Mouse (Mus musculus) inflammation-experienced regulatory T-cells, adult 6 months (primary cell): ENCODE data around the gene Vps35l. TPM values are rescaled to one million over a fixed set of nuclear protein-coding genes. Genes with fewer than 3 reads are reported as not detected.
A peak's percentile ranks its signal among the peaks of the same experiment; 100 is the strongest.

Experiments
- ATAC-seq: one replicate; pipeline ENCODE4 v1.8.0; 2017
- polyA plus RNA-seq, 3 experiments: library from polyadenylated mRNA; unstranded; fragments of 100-300 nt; shearing (Covaris generic); gene quantifications; one replicate each; pipeline ENCODE4 v1.2.1; 2017

Vps35l gene
- polyA plus RNA-seq = 10 to 100 TPM; 53.6 to 58.6 (median 55.6) TPM

DNA sequence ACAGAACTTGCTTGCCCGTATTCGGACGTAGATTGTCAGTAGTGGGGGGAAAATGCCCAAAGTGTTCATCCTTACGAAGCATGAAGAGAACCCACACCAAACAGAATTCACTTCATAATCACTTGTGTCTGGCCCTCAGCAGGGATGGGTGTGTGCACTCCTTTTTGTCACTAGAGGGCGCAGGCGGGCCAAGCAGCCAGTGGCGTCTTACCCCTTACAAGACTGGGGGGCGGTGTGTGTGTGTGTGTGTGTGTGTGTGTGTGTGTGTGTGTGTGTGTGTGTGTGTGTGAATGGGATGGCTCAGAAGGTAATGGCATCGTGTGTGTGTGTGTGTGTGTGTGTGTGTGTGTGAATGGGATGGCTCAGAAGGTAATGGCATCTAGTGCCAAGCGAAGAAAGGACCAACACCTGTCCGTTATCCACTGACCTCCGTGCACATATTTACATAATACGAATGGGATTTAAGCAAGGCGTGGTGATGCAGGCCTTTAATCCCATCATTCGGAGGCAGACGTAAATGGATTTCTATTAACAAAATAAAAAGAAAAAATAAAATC lies at the start of gene Vps35l:
Gene Vps35l, plus strand, starts transcription at position 252 of the 557 bp plus-strand sequence.
- ATAC-seq = peak; percentile 75

- no peak for ATAC-seq
Observed at GRCm38 (mm10) chr7:118691287-118691686, 48.7 kb upstream of the Vps35l start.

DNA sequence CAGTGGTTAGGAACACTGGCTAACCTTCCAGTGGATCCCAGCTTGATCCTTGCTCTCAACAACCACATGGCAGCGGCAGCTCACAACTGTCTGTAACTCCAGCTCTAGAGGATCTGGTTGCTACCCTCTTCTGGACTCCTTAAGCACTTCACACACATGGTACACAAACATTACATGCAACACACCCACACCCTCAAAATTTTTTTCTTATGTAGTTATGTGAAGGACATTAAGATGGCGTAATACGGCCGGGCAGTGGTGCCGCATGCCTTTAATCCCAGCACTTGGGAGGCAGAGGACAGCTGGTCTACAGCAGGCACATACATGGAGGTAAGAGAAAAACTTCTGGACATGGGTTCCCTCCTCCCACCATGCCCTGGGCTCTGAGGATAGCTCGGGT lies 43.9 kb upstream of the Vps35l start:
- no peak for ATAC-seq

DNA sequence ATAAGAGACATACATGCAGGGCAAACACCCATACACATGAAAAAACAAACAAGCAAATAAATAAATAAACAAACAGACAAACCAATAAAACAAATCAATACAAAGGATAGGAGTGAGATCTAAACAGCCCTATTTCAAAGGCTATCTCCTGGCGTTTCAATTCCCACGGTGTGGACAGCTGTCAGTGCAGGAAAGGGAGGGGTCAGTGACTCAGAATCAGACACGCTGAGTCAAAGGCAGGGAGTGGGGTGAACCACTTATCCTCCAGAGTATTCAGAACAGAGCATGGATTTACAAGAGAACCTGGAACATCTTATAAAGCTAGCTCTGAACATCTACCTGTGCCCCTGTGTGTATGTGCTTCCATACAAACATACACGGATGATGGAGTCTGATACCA lies 42.9 kb upstream of the Vps35l start:
- ATAC-seq = no peak

- ATAC-seq = no peak
Observed at GRCm38 (mm10) chr7:118698882-118699281, 41.1 kb upstream of the Vps35l start.

DNA sequence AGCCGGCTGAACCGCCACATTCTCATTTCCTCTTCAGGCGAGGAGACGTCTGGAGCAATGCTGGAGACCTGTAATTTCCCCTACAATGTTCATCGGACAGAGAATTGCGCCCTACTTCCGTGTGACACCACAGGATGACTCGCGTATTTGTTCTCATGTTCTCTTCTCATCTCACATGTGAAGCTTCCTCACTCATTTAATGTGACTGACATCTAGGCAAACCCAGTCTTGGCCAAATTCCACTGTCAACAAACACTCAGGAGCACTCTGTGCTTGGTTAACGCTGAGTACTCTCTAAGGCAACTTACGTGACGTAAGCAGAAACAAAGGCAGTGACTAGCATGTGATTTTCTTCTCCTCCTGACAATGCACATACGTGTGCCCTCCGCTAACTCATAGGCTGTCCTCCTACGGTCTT lies 36.9 kb upstream of the Vps35l start:
- no peak for ATAC-seq

GRCm38 (mm10) chr7:118704001-118704850 lies 35.8 kb upstream of the Vps35l start:
- no peak for ATAC-seq

GRCm38 (mm10) chr7:118705101-118705961 lies 34.7 kb upstream of the Vps35l start, which contains the start of gene Gde1:
Gene Gde1, minus strand, starts transcription at chr7:118705778.
- ATAC-seq = peak; percentile 92

DNA sequence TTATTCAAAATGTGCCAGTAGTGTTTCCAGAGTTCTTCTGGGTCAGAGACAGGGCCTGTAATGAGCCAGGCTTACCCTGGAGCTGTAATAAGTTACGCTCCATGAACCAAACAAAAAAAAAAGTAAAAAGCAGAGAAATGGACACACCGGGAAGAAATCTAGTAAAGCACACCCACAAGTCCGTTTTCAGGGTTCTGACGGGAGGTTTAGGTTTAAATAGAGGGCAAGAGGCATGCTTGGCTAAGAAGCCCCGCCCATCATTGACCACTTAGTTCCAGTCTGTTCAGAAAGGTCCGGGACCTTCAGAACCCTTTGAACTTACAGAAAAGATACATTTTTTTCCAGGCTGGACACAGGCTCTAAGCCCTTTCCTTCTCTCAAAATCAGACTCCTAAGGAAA lies 34.0 kb upstream of the Vps35l start:
- no peak for ATAC-seq

- no peak for ATAC-seq
Observed at GRCm38 (mm10) chr7:118706488-118706887, 33.5 kb upstream of the Vps35l start.

DNA sequence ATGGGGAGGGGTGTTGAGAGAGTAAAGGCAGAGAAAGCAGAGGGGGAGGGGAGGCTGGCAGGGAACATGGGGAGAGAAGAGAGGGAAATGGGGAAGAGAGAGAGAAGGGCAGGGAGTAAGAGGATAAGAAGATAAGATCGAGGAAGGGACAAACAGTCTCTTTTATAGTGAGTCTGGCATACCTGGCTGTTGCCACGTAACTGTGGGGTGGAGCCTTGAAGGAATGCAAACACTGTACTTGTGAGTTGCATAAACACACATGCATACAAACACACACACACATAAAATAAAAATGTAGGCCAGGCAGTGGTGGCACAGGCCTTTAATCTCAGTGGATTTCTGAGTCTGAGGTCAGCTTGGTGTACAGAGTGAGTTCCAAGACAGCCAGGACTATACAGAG lies 32.8 kb upstream of the Vps35l start:
- ATAC-seq = no peak

DNA sequence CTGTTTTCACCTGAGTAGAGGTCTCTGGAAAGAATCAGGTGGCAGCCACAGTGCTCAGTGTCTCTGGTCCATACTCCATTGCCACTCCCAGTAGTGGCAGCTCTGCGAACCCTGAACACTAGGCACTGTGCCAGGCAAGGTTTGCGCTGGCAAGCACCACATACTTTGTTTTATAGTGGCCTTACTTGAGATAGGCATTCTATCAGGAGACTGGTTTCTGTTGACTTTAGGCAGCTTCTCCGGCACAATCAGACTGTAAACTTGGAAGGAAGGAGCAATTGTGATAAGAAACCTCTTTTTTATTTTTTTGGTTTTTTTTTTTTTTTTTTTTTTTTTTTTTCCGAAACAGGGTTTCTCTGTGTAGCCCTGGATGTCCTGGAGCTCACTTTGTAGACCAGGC lies 32.0 kb upstream of the Vps35l start:
- ATAC-seq = no peak

DNA sequence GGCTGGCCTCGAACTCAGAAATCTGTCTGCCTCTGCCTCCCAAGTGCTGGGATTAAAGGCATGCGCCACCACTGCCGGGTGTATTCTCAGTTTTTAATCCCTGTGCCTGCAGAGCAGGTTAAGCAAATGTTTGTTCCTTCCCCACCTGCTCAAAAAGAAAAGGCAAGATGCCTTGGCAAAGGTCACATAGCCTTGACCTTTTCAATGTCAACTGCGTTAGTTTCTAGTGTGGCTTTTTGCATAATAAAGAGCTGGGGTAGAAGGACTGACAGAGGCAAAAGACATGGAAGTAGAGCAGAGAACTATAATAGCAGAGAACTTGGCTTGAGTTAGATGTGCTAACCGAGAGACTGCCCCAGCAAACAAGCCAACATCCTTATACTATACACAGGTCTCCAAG lies 29.2 kb upstream of the Vps35l start:
- no peak for ATAC-seq

DNA sequence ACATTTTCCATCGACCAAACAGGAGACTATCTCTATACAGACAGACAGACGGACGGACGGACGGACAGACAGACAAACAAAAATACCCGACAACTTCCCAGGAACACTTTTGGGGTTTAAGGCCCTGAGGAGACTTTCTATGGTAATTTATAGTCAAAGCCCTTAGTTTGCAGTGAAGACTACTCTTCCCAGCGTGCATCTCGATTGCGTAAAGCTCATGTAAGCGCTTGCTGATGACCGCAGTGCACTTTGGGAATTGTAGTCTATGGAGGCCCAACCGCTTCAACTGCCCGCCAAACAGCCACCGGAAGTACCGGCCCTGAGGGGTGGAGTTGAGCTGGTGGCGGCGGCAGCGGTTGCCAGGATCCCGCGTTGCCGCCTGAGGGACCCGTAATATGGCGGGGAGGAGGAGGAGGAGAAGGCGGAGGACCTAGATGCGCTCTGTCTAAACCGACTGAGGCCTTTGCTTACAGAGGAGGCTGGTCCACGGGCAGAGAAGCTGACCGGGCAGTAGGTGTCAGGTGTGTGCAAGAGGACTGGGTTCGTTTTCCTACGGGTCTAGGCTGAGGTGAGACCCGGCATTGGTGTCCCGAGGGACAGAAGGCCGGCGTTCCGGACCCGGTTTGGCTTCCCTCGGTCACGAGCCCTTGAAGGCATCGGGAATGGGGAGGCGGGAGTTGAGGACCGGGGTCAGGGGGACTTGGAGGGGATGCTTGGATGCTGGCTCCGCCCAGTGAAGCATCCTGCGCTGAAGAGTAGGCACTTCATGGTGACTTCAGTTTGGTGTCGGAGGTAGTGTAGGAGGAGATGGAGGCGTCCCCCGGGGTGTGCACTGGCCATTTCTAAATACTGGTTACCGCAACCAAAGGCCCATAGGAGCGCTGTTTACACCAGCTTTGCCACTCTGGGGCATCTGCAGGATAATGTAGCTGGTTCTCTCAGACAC lies 27.5 kb upstream of the Vps35l start, which contains the start of gene Ccp110:
Gene Ccp110, plus strand, starts transcription at position 325 of the 946 bp plus-strand sequence.
- peak; percentile 100 for ATAC-seq

DNA sequence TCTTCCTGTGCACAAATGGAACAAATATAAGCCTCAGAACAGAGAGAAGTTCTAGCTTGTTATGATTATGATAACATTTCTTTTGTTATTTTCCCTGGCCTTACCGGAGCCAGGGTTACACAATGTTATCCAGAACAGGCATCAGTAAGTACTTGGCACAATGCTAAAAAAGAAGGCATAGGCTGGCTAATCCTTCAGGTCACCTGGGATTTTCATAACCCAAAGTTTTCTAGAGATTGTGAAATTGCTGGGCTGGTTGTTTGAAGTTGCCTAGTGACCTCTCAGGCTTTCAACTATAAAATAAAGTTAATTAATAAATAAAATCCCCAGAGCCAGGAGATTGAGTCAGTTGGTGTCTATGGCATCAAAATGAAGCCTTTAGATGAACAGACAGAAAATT lies 25.2 kb upstream of the Vps35l start:
- ATAC-seq = no peak

DNA sequence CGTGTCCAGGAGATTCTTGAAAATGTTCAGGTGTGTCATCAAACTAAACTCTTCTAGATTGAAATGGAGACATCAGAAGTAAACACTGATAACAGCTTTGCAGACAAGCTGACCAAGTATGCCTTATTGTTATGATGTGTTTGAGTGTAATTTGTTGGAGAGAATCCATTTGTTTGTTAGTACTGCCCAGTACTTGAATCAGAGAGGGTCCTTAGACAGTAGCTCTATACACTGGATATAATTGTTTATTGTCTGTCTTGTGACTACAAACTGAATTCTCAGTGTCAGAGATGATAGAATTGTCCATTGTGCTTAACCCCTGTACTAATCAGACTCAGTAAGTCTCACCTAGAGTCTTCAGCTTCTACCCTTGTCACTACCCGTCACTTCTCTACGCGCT lies 22.0 kb upstream of the Vps35l start:
- no peak for ATAC-seq

DNA sequence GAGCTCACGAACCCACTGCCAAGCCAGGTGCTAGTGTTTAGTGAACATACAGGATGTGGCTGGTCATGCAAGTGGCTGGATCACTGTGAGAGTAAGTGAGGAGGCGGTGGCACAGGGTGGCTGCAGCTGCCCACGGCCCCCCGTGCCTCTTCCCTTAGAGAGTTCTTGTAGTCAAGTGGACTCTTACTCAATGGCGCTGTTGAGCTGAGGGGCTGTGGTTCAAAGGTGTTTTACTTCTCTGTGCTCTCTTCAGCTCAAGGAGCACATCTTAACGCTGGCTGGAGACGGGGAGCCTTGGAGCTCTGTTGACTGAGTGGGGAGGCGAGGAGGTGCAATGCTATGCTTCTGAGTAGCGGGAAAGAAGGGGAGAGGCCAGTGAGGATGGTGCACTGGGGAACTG lies 16.1 kb upstream of the Vps35l start:
- no peak for ATAC-seq

- ATAC-seq = no peak
Observed at GRCm38 (mm10) chr7:118725459-118725858, 14.6 kb upstream of the Vps35l start.

DNA sequence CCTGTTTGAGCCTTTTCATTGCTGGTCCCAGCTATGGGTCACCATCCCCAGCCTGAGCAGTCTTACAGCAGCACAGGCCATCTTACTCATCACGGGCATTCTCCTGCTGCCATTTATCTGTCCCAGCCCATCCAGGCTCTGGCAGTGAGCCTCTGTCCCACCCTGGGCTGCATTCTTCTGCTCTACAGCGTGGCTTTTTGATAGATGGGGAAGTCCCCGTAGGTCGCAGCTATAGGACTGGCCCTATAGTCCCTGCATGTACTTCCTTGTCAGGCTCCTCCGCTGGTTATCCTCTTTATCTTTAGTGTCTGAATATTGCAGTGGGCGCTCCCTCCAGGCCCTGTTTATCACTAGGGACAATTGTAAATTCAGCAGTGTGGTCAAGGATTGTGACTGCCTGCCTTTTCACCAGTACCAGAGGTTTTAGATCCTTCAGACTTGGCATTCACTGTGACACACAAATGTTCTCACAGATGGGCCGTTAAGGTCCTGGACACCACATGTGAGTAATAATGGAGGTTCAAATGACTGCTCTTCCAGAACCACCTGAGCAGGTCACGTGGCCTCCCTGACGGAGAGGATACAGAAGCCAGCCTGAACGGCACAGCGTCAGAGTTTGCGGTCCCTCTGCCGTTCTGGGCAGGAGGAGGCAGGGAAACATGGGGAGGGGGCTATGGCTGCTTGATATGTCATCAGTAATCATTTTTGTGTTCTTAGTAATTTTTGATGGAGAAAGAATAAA lies 11.0 kb upstream of the Vps35l start:
- ATAC-seq = no peak

GRCm38 (mm10) chr7:118731781-118732180 lies 8.2 kb upstream of the Vps35l start:
- ATAC-seq = no peak

DNA sequence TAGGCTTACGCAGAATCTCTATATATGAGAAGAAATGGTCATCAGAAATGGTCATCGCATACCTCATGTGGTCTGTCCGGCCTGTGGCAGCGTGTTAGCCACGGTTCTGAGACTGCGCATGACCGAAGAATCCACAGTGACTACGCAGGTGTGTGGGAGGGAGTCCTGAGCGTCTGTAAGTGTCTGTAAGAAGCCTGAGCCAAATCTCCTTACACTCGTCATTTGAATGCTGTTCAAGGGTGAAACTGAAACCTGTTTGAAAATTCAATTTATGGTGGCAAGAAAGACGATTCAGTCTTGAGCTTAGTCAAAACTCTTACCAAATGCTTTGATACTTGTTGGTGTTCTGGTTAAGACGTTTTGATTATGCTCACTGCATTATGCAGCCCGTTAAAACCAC lies 6.8 kb upstream of the Vps35l start:
- peak; percentile 77 for ATAC-seq
